Mouse (Mus musculus) kidney, embryonic 14.5 days (tissue): ENCODE measurements around the gene Caskin1. TPM values are rescaled to one million over a fixed set of nuclear protein-coding genes. Genes with fewer than 3 reads are reported as not detected.
A peak's percentile ranks its signal among the peaks of the same experiment; 100 is the strongest.

Source experiments
- ATAC-seq: fragments of 200-750 bp; cut with Nextera tagmentation; 2 replicates; pipeline ENCODE4 v1.8.0; 2017; ENCODE audit warnings: moderate number of reproducible peaks, mild to moderate bottlenecking, moderate TSS enrichment, moderate library complexity; ENCODE audit not compliant: low FRiP score, low TSS enrichment
- H3K27ac ChIP-seq: fragments of 300-500 bp; sonication (generic); 2 replicates; pipeline ENCODE4 v1.5.1; 2014; ENCODE audit warnings: low read depth, mild to moderate bottlenecking, low read length, moderate library complexity, mixed read lengths
- H3K27me3 ChIP-seq: fragments of 300-500 bp; sonication (generic); 2 replicates; pipeline ENCODE4 v1.6.1; 2014; ENCODE audit warnings: mild to moderate bottlenecking, low read length; ENCODE audit not compliant: control insufficient read depth, insufficient read depth
- H3K36me3 ChIP-seq: fragments of 300-500 bp; sonication (generic); 2 replicates; pipeline ENCODE4 v1.6.1; 2014; ENCODE audit warnings: low read length, mixed read lengths; ENCODE audit not compliant: control insufficient read depth, insufficient read depth
- H3K4me1 ChIP-seq: fragments of 300-500 bp; sonication (generic); 2 replicates; pipeline ENCODE4 v1.6.1; 2014; ENCODE audit warnings: low read length, mixed read lengths; ENCODE audit not compliant: control insufficient read depth, insufficient read depth
- H3K4me2 ChIP-seq: fragments of 300-500 bp; sonication (generic); replicated peaks from 2 replicates; pipeline ENCODE4 v1.6.1; 2014; ENCODE audit warnings: low read depth, mild to moderate bottlenecking, low read length
- H3K4me3 ChIP-seq: fragments of 300-500 bp; sonication (generic); 2 replicates; pipeline ENCODE4 v1.5.1; 2014; ENCODE audit warnings: mild to moderate bottlenecking, low read length
- H3K9ac ChIP-seq: fragments of 300-500 bp; sonication (generic); 2 replicates; pipeline ENCODE4 v1.6.1; 2014; ENCODE audit warnings: low read depth, mild to moderate bottlenecking, low read length, moderate library complexity
- H3K9me3 ChIP-seq: fragments of 300-500 bp; sonication (generic); 2 replicates; pipeline ENCODE4 v1.6.1; 2016; ENCODE audit warnings: low read length; ENCODE audit not compliant: control insufficient read depth
- WGBS: fragments of 180-500 bp; shearing (Covaris S2); extraction: QIAGEN DNeasy Blood & Tissue Kit; methylation state at CpG from one replicate; pipeline ENCODE4 v1.1.7; 2014; 5-methylcytosine and 5-hydroxymethylcytosine counted together
- polyA plus RNA-seq: library from polyadenylated mRNA; unstranded; fragments of >200 nt; fragmentation: Nextera tagmentation; extraction: Ambion mirVana; gene quantifications from 2 replicates; pipeline ENCODE4 v1.2.1, GENCODE M21; 2014

Gene Caskin1
- polyA plus RNA-seq, 1 experiment from 2014 or later = 1.8 TPM

GRCm38 (mm10) chr17:24483495-24483894 is 4.9 kb upstream of the Caskin1 start:
- H3K27me3 ChIP-seq = peaks cover 7% of the 10 kb centered on the region
- WGBS = 85% methylated on average over 3 of the region's 3 CpGs
- no peaks in the 10 kb centered on the region for H3K9me3 ChIP-seq
- H3K9ac ChIP-seq = no peak overlapping the region
- ATAC-seq = no peak
- no peak overlapping the region for H3K4me2 ChIP-seq
- no peak overlapping the region for H3K27ac ChIP-seq
- H3K36me3 ChIP-seq = no peaks in the 10 kb centered on the region
- no peak overlapping the region for H3K4me3 ChIP-seq
- H3K4me1 ChIP-seq = no peaks in the 10 kb centered on the region; the same call in 1 of the 2 replicates

- WGBS = 49% methylated on average over 11 of the region's 11 CpGs
- Histone ChIP-seq H3K36me3 (no peaks in the 10 kb centered on the region), H3K9ac (no peak overlapping the region), H3K4me2 (no peak overlapping the region), H3K4me1 (peaks cover 6% of the 10 kb centered on the region; the same call in 1 of the 2 replicates), H3K27me3 (peaks cover 9% of the 10 kb centered on the region), H3K4me3 (no peak overlapping the region), H3K27ac (no peak overlapping the region), H3K9me3 (no peaks in the 10 kb centered on the region)
- ATAC-seq = no peak
Observed at GRCm38 (mm10) chr17:24485090-24485860, 3.1 kb upstream of the Caskin1 start.

- Histone ChIP-seq H3K9ac (peak overlapping the region; percentile 73), H3K4me3 (peak overlapping the region; percentile 57), H3K27me3 (peaks cover 9% of the 10 kb centered on the region), H3K4me2 (peak overlapping the region; percentile 95), H3K36me3 (no peaks in the 10 kb centered on the region), H3K4me1 (peaks cover 6% of the 10 kb centered on the region; the same call in 1 of the 2 replicates), H3K27ac (no peak overlapping the region), H3K9me3 (no peaks in the 10 kb centered on the region)
- WGBS = under 1% methylated on average over 57 of the region's 81 CpGs
- ATAC-seq = peak; percentile 63
Observed at GRCm38 (mm10) chr17:24488662-24489264, 362 bp downstream of the Caskin1 start.

GRCm38 (mm10) chr17:24489265-24490030 is 1.0 kb downstream of the Caskin1 start:
- Histone ChIP-seq H3K27ac (no peak overlapping the region), H3K9ac (peak overlapping the region; percentile 73), H3K4me1 (peaks cover 6% of the 10 kb centered on the region; the same call in 1 of the 2 replicates), H3K4me3 (peak overlapping the region; percentile 57), H3K36me3 (no peaks in the 10 kb centered on the region), H3K27me3 (peaks cover 9% of the 10 kb centered on the region), H3K4me2 (peak overlapping the region; percentile 95), H3K9me3 (no peaks in the 10 kb centered on the region)
- peak; percentile 39; the same call in 1 of the 2 replicates for ATAC-seq
- 16% methylated on average over 19 of the region's 19 CpGs for WGBS

- H3K27me3 ChIP-seq = peaks cover 9% of the 10 kb centered on the region
Observed at GRCm38 (mm10) chr17:24490399-24490798, 2.0 kb downstream of the Caskin1 start.

GRCm38 (mm10) chr17:24494627-24495335 is 6.4 kb downstream of the Caskin1 start:
- WGBS = 48% methylated on average over 2 of the region's 2 CpGs
- H3K27ac ChIP-seq = no peak overlapping the region
- no peaks in the 10 kb centered on the region for H3K4me1 ChIP-seq
- no peak overlapping the region for H3K9ac ChIP-seq
- H3K4me3 ChIP-seq = no peak overlapping the region
- ATAC-seq = 0 out of 2 replicates have a peak, but pooled peaks have one; percentile 18
- H3K36me3 ChIP-seq = no peaks in the 10 kb centered on the region
- H3K9me3 ChIP-seq = no peaks in the 10 kb centered on the region
- no peak overlapping the region for H3K4me2 ChIP-seq
- H3K27me3 ChIP-seq = no peaks in the 10 kb centered on the region

More at GRCm38 (mm10) chr17:24490399-24490798, 2.0 kb downstream of the Caskin1 start:
- H3K4me3 ChIP-seq = no peak overlapping the region
- H3K9me3 ChIP-seq = no peaks in the 10 kb centered on the region
- no peak for ATAC-seq
- no peak overlapping the region for H3K4me2 ChIP-seq
- no peaks in the 10 kb centered on the region for H3K36me3 ChIP-seq
- 72% methylated on average over 4 of the region's 4 CpGs for WGBS
- H3K9ac ChIP-seq = no peak overlapping the region
- peaks cover 6% of the 10 kb centered on the region; the same call in 1 of the 2 replicates for H3K4me1 ChIP-seq
- H3K27ac ChIP-seq = no peak overlapping the region

GRCm38 (mm10) chr17:24495443-24495842 is 7.0 kb downstream of the Caskin1 start:
- H3K27me3 ChIP-seq = no peaks in the 10 kb centered on the region
- ATAC-seq = no peak
- WGBS = 76% methylated on average over 3 of the region's 3 CpGs
- H3K4me3 ChIP-seq = no peak overlapping the region
- no peaks in the 10 kb centered on the region for H3K9me3 ChIP-seq
- no peaks in the 10 kb centered on the region for H3K4me1 ChIP-seq
- no peaks in the 10 kb centered on the region for H3K36me3 ChIP-seq
- H3K4me2 ChIP-seq = no peak overlapping the region
- no peak overlapping the region for H3K27ac ChIP-seq
- H3K9ac ChIP-seq = no peak overlapping the region

- Histone ChIP-seq H3K4me3 (no peak overlapping the region), H3K9ac (no peak overlapping the region), H3K4me1 (no peaks in the 10 kb centered on the region), H3K27me3 (no peaks in the 10 kb centered on the region), H3K27ac (no peak overlapping the region), H3K4me2 (no peak overlapping the region), H3K9me3 (no peaks in the 10 kb centered on the region), H3K36me3 (no peaks in the 10 kb centered on the region)
- ATAC-seq = no peak
- 92% methylated on average over 1 of the region's 1 CpGs for WGBS
Observed at GRCm38 (mm10) chr17:24496026-24496425, 7.6 kb downstream of the Caskin1 start.
